8 mouse cellular contexts compared by ENCODE assay signal in the genomic region with DNA sequence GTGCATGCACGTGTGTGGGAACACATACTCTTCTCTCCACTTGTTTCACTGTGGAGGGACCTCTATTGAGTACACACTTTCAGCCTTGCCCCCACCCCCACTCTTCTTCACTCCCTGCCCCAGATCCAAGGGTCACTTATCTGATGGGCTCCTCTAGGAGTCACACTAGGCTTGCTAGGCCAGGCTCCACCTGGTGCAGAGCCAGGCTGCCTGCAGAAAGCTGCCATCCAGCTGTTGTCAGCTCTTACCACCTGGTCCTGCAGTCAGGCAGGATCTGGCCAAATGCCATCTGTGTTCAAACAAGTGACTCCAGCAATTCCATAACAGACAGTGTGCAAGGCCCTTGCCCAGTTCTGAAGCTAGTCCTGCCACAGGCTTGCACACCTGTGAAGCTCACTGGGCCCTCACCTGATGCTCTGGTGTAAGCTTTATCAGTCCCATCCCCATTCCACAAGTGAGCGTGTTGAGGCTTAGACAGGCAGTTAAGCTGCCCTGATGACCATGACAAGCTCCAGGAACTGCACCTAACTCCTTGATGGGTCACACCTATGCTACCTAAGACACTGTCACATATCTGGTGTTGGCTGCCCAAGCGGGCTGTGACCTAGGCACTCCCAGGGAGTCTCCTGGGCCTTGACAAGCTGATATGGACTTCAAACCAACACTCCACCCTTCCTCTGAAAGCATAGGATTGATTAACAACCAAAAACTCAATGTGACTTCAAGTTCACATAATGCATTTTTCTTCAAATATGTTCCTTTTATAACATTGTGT. TPM values are rescaled to one million over a fixed set of nuclear protein-coding genes. Genes with fewer than 3 reads are reported as not detected.
DNase-seq lines count a peak whose midpoint lies in the region; ATAC-seq and TF ChIP-seq lines count a peak whose summit lies in the region.

No protein-coding gene starts in this region.

- no peak overlapping the region for H3K9ac ChIP-seq in heart, adult 2 months (ENCODE audit: low read depth, low read length)
- no peak overlapping the region; the same call in 1 of the 2 replicates for H3K9ac ChIP-seq in kidney, postnatal 0 days (ENCODE audit: low read depth, low read length)
- H3K9ac ChIP-seq in forebrain, postnatal 0 days: no peak overlapping the region

- peak; percentile 53 to 63 for DNase-seq in heart, adult 2 months
- no peak for DNase-seq in heart, embryonic 10.5 days (ENCODE audit: low spot score)
- peak; percentile 10 for DNase-seq in adrenal gland, postnatal 25 days
- DNase-seq in kidney, postnatal 0 days (ENCODE audit: low spot score): no peak
- DNase-seq in frontal cortex, postnatal 10 days (ENCODE audit: low spot score in 2 of 2): no peak
- DNase-seq in right cerebral cortex, postnatal 36 days (ENCODE audit: low spot score in 2 of 2): no peak
- DNase-seq in forebrain, postnatal 0 days: no peak

- intact Hi-C loops in heart, adult 2 months (cut with DNase I): no loop called here

- no peak overlapping the region for H3K4me2 ChIP-seq in kidney, postnatal 0 days (ENCODE audit: low read length)
- H3K4me2 ChIP-seq in myocyte (ENCODE audit: low read depth): peak overlapping the region; percentile 51
- no peak overlapping the region for H3K4me2 ChIP-seq in forebrain, postnatal 0 days (ENCODE audit: low read depth)

- WGBS in heart, adult 2 months: 67% methylated on average over 3 of the region's 3 CpGs
- WGBS in heart, embryonic 10.5 days: 68% methylated on average over 3 of the region's 3 CpGs
- 78% methylated on average over 3 of the region's 3 CpGs for WGBS in kidney, postnatal 0 days
- WGBS in forebrain, postnatal 0 days: 83% methylated on average over 3 of the region's 3 CpGs

- no peak overlapping the region for H3K27ac ChIP-seq in heart, adult 2 months
- H3K27ac ChIP-seq in heart, embryonic 10.5 days: no peak overlapping the region
- H3K27ac ChIP-seq in kidney, postnatal 0 days: peak overlapping the region; percentile 57
- H3K27ac ChIP-seq in forebrain, postnatal 0 days (ENCODE audit: low read depth, low read length): no peak overlapping the region

- 0 out of 2 replicates have a peak, but pooled peaks cover 1% of the 10 kb centered on the region for H3K79me2 ChIP-seq in heart, adult 2 months (replicated peaks; ENCODE audit: control insufficient read depth, insufficient read depth, low read length)
- H3K79me2 ChIP-seq in myocyte (ENCODE audit: control insufficient read depth, insufficient read depth): peaks cover 92% of the 10 kb centered on the region

- no peaks in the 10 kb centered on the region for H3K9me3 ChIP-seq in heart, embryonic 10.5 days
- H3K9me3 ChIP-seq in kidney, postnatal 0 days (replicated peaks; ENCODE audit: low read length): no peaks in the 10 kb centered on the region
- H3K9me3 ChIP-seq in forebrain, postnatal 0 days (ENCODE audit: low read length): no peaks in the 10 kb centered on the region

- H3K36me3 ChIP-seq in heart, adult 2 months (ENCODE audit: control insufficient read depth, insufficient read depth, low read length): no peaks in the 10 kb centered on the region
- H3K36me3 ChIP-seq in heart, embryonic 10.5 days: no peaks in the 10 kb centered on the region
- H3K36me3 ChIP-seq in kidney, postnatal 0 days (ENCODE audit: insufficient read depth, low read length): no peaks in the 10 kb centered on the region
- peaks cover 4% of the 10 kb centered on the region for H3K36me3 ChIP-seq in myocyte (ENCODE audit: control insufficient read depth, insufficient read depth)
- H3K36me3 ChIP-seq in forebrain, postnatal 0 days (ENCODE audit: insufficient read depth): no peaks in the 10 kb centered on the region

- no peaks in the 10 kb centered on the region for H3K27me3 ChIP-seq in heart, adult 2 months (ENCODE audit: control insufficient read depth, insufficient read depth, low read length)
- H3K27me3 ChIP-seq in heart, embryonic 10.5 days (ENCODE audit: insufficient read depth, poor library complexity, severe bottlenecking): peaks cover 17% of the 10 kb centered on the region
- H3K27me3 ChIP-seq in kidney, postnatal 0 days (ENCODE audit: insufficient read depth, low read length): no peaks in the 10 kb centered on the region
- H3K27me3 ChIP-seq in myocyte (ENCODE audit: control insufficient read depth, insufficient read depth, insufficient read length): no peaks in the 10 kb centered on the region
- H3K27me3 ChIP-seq in forebrain, postnatal 0 days (ENCODE audit: insufficient read depth, low read length): no peaks in the 10 kb centered on the region

- H3K4me3 ChIP-seq in heart, adult 2 months: no peak overlapping the region
- H3K4me3 ChIP-seq in heart, embryonic 10.5 days: no peak overlapping the region
- H3K4me3 ChIP-seq in kidney, postnatal 0 days (replicated peaks; ENCODE audit: low read depth, low read length): no peak overlapping the region
- H3K4me3 ChIP-seq in myocyte: no peak overlapping the region
- no peak overlapping the region for H3K4me3 ChIP-seq in forebrain, postnatal 0 days (ENCODE audit: low read depth, low read length)

- TF ChIP-seq POLR2A in heart, adult 2 months (IDR thresholded peaks at IDR 0.05; ENCODE audit: insufficient read depth, low read depth, low read length): no peak
- TF ChIP-seq POLR2A in myocyte (IDR thresholded peaks at IDR 0.05; ENCODE audit: insufficient read length, low read depth): no peak

- peak; percentile 58 for ATAC-seq in kidney, postnatal 0 days (replicated peaks; ENCODE audit: low FRiP score, low read depth)
- ATAC-seq in forebrain, postnatal 0 days: no peak

- peaks cover 23% of the 10 kb centered on the region for H3K4me1 ChIP-seq in heart, adult 2 months (ENCODE audit: control insufficient read depth, insufficient read depth, low read length)
- peaks cover 68% of the 10 kb centered on the region for H3K4me1 ChIP-seq in heart, embryonic 10.5 days
- peaks cover 49% of the 10 kb centered on the region for H3K4me1 ChIP-seq in kidney, postnatal 0 days (replicated peaks; ENCODE audit: insufficient read depth, low read length)
- no peaks in the 10 kb centered on the region for H3K4me1 ChIP-seq in forebrain, postnatal 0 days (ENCODE audit: insufficient read depth)

- no peak for TF ChIP-seq CTCF in heart, adult 2 months (IDR thresholded peaks at IDR 0.05)
- TF ChIP-seq CTCF in kidney, postnatal 0 days (IDR thresholded peaks at IDR 0.05; ENCODE audit: low read depth): 0 out of 2 replicates have a peak, but pooled peaks have one; percentile 6
- TF ChIP-seq CTCF in forebrain, postnatal 0 days (IDR thresholded peaks at IDR 0.05; ENCODE audit: low read depth): no peak

- no peak overlapping the region for H3ac ChIP-seq in myocyte (ENCODE audit: control insufficient read depth, insufficient read length)

- peak; percentile 41; the same call in 1 of the 2 replicates for TF ChIP-seq EP300 in heart, adult 2 months (IDR thresholded peaks at IDR 0.05; ENCODE audit: insufficient read depth, low read depth, low read length)

TF ChIP-seq in myocyte, 11 proteins besides CTCF, POLR2A, EP300 and RAD21:
- TF ChIP-seq MAX (IDR thresholded peaks at IDR 0.05; ENCODE audit: low read depth) (no peak), CEBPB (IDR thresholded peaks at IDR 0.05; ENCODE audit: insufficient read depth, poor library complexity, severe bottlenecking) (no peak), MYOG (IDR thresholded peaks at IDR 0.05; ENCODE audit: control insufficient read depth in 1 of 3, insufficient read depth in 1 of 3, insufficient read length in 2 of 3, low read depth in 2 of 3) (peak; percentile 53 to 91 (median 67)), REST (IDR thresholded peaks at IDR 0.05; ENCODE audit: insufficient read depth, insufficient read length) (no peak), TCF12 (IDR thresholded peaks at IDR 0.05; ENCODE audit: insufficient read depth, poor library complexity, severe bottlenecking) (peak; percentile 21), SRF (IDR thresholded peaks at IDR 0.05; ENCODE audit: control insufficient read depth, insufficient read length, low read depth) (no peak), POLR2AphosphoS2 (IDR thresholded peaks at IDR 0.05; ENCODE audit: insufficient read length, low read depth) (peak; percentile 22), TCF3 (IDR thresholded peaks at IDR 0.05; ENCODE audit: insufficient read length, low read depth) (peak; percentile 77), MYOD1 (IDR thresholded peaks at IDR 0.05; ENCODE audit: control insufficient read depth in 1 of 3, insufficient read length in 2 of 3, low read depth in 2 of 3) (peak; percentile 58 to 94 (median 87)), E2F4 (IDR thresholded peaks at IDR 0.05; ENCODE audit: insufficient read depth) (no peak), USF1 (IDR thresholded peaks at IDR 0.05; ENCODE audit: low read depth) (no peak)
TF ChIP-seq in myocyte: peak in this region for 5.

RNA-seq across cellular contexts. Expression of a gene that starts 7.9 kb away (rescaled TPM):
- total RNA-seq in heart, adult 2 months (2021): 10 to 100 TPM; 15.2 to 18.7 TPM
- polyA plus RNA-seq in heart, adult 2 months (2012; rRNA removed): 28.1 and 31.6 TPM in 2 replicates
- 12.9 and 16.6 TPM in 2 replicates for polyA plus RNA-seq in heart, embryonic 10.5 days (2016; fragmentation: Nextera tagmentation; extraction: Ambion mirVana)
- total RNA-seq in adrenal gland, postnatal 25 days (2021): 43.0 and 54.8 TPM in 2 replicates
- polyA plus RNA-seq in kidney, postnatal 0 days (2015; fragmentation: Nextera tagmentation; extraction: Ambion mirVana): 85.1 and 89.4 TPM in 2 replicates
- polyA plus RNA-seq in myocyte (2012; fragmentation: generic; extraction: Trizol): 411 TPM
- 9.7 and 12.7 TPM in 2 replicates for total RNA-seq in forebrain, postnatal 0 days (2014; rRNA removed)
- polyA plus RNA-seq in forebrain, postnatal 0 days (2015; fragmentation: Nextera tagmentation; extraction: Ambion mirVana): 19.3 and 20.7 TPM in 2 replicates

Comparison
In these comparisons a context has a peak if more than half of its experiments do, and no peak if none do; other contexts are left out.
1. DNase-seq: peak in heart, adult 2 months (2 of 2) and adrenal gland, postnatal 25 days (single experiment); none in heart, embryonic 10.5 days (single experiment), kidney, postnatal 0 days (single experiment), frontal cortex, postnatal 10 days (0 of 2), right cerebral cortex, postnatal 36 days (0 of 2) and forebrain, postnatal 0 days (single experiment).